Mouse (Mus musculus) MEL (cell line): ENCODE measurements around the gene Aven. TPM values are rescaled to one million over a fixed set of nuclear protein-coding genes. Genes with fewer than 3 reads are reported as not detected.
"Not testable (repeated sequence)": the region's sequence is repeated elsewhere in the genome, so short reads cannot be mapped to it uniquely, and the experiment has no call there.

Experiments
- DNase-seq: peaks from one replicate; pipeline ENCODE4 v3.0.0; 2011; ENCODE audit warnings: low read depth, low spot score
- H3K27ac ChIP-seq: 2 replicates; pipeline ENCODE4 v1.5.1; 2012; ENCODE audit warnings: low read depth, mild to moderate bottlenecking, control low read depth, low read length, moderate library complexity; ENCODE audit not compliant: control insufficient read depth
- H3K27me3 ChIP-seq, 2 experiments: fragments of 150-350 bp in 1 of 2; sonication (generic) in 1 of 2; 2 replicates each; pipeline ENCODE4 v1.6.1; 2012; ENCODE audit warnings: low read length in 2 of 2, mild to moderate bottlenecking in 2 of 2, improper control_type of control experiment in 1 of 2, moderate library complexity in 1 of 2; ENCODE audit not compliant: insufficient read depth in 2 of 2, control insufficient read depth in 1 of 2
- H3K36me3 ChIP-seq, 2 experiments: 2 replicates each; pipeline ENCODE4 v1.6.1; 2012 to 2014; ENCODE audit warnings: low read length in 2 of 2, improper control_type of control experiment in 1 of 2, inconsistent platforms in 1 of 2, mild to moderate bottlenecking in 1 of 2; ENCODE audit not compliant: insufficient read depth in 2 of 2, control insufficient read depth in 1 of 2
- H3K4me1 ChIP-seq, 2 experiments: fragments of 150-350 bp in 1 of 2; sonication (generic) in 1 of 2; 2 replicates each; pipeline ENCODE4 v1.6.1; 2012; ENCODE audit warnings: low read length in 2 of 2, improper control_type of control experiment in 1 of 2, mild to moderate bottlenecking in 1 of 2; ENCODE audit not compliant: insufficient read depth in 2 of 2, control insufficient read depth in 1 of 2
- H3K4me3 ChIP-seq, 2 experiments: fragments of 150-350 bp in 1 of 2; sonication (generic) in 1 of 2; 2 replicates each; pipeline ENCODE4 v1.5.1; 2012; ENCODE audit warnings: low read depth in 2 of 2, low read length in 2 of 2, mild to moderate bottlenecking in 2 of 2, moderate library complexity in 2 of 2, control low read depth in 1 of 2, improper control_type of control experiment in 1 of 2; ENCODE audit not compliant: control insufficient read depth in 1 of 2, insufficient read depth in 1 of 2
- H3K79me2 ChIP-seq: 2 replicates; pipeline ENCODE4 v1.6.1; 2012; ENCODE audit warnings: mild to moderate bottlenecking, low read length, moderate library complexity; ENCODE audit not compliant: control insufficient read depth, poor library complexity, insufficient read depth
- H3K9ac ChIP-seq: 2 replicates; pipeline ENCODE4 v1.6.1; 2012; ENCODE audit warnings: low read depth, mild to moderate bottlenecking, control low read depth, low read length, moderate library complexity; ENCODE audit not compliant: control insufficient read depth, poor library complexity, severe bottlenecking
- H3K9me3 ChIP-seq: fragments of 150-350 bp; sonication (generic); replicated peaks from 2 replicates; pipeline ENCODE4 v1.6.1; 2012; ENCODE audit warnings: mild to moderate bottlenecking, low read length, improper control_type of control experiment, moderate library complexity; ENCODE audit not compliant: insufficient read depth
- BHLHE40 ChIP-seq: IDR thresholded peaks from 2 replicates; pipeline ENCODE4 v1.6.1; 2012; ENCODE audit warnings: low read depth, mild to moderate bottlenecking, inconsistent platforms, low read length, improper control_type of control experiment, borderline replicate concordance
- CTCF ChIP-seq, 3 experiments: IDR thresholded peaks in 2 of 3; conservative IDR thresholded peaks in 1 of 3; 2 replicates each; pipeline ENCODE4 v1.5.1; 2011 to 2012; ENCODE audit warnings: low read length in 3 of 3, low read depth in 2 of 3, mild to moderate bottlenecking in 2 of 3, improper control_type of control experiment in 1 of 3, inconsistent platforms in 1 of 3, mixed read lengths in 1 of 3, moderate library complexity in 1 of 3; ENCODE audit not compliant: control insufficient read depth in 1 of 3, insufficient read depth in 1 of 3, poor library complexity in 1 of 3, severe bottlenecking in 1 of 3
- GABPA ChIP-seq: IDR thresholded peaks from 2 replicates; pipeline ENCODE4 v1.6.1; 2012; ENCODE audit warnings: low read depth, mild to moderate bottlenecking, inconsistent platforms, low read length, improper control_type of control experiment, moderate library complexity
- GATA1 ChIP-seq: IDR thresholded peaks from 2 replicates; pipeline ENCODE4 v1.6.1; 2011; ENCODE audit warnings: low read depth, low read length, improper control_type of control experiment
- HCFC1 ChIP-seq: IDR thresholded peaks from 2 replicates; pipeline ENCODE4 v1.6.1; 2012; ENCODE audit warnings: low read depth, mild to moderate bottlenecking, inconsistent platforms, low read length, improper control_type of control experiment, moderate library complexity
- MAZ ChIP-seq: IDR thresholded peaks from 2 replicates; pipeline ENCODE4 v1.6.1; 2012; ENCODE audit warnings: low read depth, mild to moderate bottlenecking, inconsistent platforms, low read length, improper control_type of control experiment
- MXI1 ChIP-seq: IDR thresholded peaks from 2 replicates; pipeline ENCODE4 v1.6.1; 2011; ENCODE audit warnings: mild to moderate bottlenecking, low read depth, low read length, improper control_type of control experiment
- NELFE ChIP-seq: IDR thresholded peaks from 2 replicates; pipeline ENCODE4 v1.6.1; 2011; ENCODE audit warnings: low read depth, low read length, improper control_type of control experiment
- RCOR1 ChIP-seq: IDR thresholded peaks from 2 replicates; pipeline ENCODE4 v1.6.1; 2012; ENCODE audit warnings: low read depth, mild to moderate bottlenecking, inconsistent platforms, low read length, improper control_type of control experiment
- TCF12 ChIP-seq: IDR thresholded peaks from 2 replicates; pipeline ENCODE4 v1.6.1; 2014; ENCODE audit warnings: low read depth, mild to moderate bottlenecking, inconsistent platforms, low read length, improper control_type of control experiment, moderate library complexity
- ZC3H11A ChIP-seq: IDR thresholded peaks from 2 replicates; pipeline ENCODE4 v1.6.1; 2012; ENCODE audit warnings: low read depth, mild to moderate bottlenecking, inconsistent platforms, low read length, improper control_type of control experiment
- polyA plus RNA-seq, 2 experiments: library from polyadenylated mRNA; stranded (reverse) in 1 of 2; unstranded in 1 of 2; fragments of >175 nt in 1 of 2; fragments of >200 nt in 1 of 2; gene quantifications; 2 replicates each; pipeline versions ENCODE4 v1.2.1 to v1.2.4; 2012; ENCODE audit warnings: low replicate concordance in 2 of 2, low read depth in 1 of 2; ENCODE audit not compliant: insufficient read length in 2 of 2, insufficient read depth in 1 of 2, missing spikeins in 1 of 2
- total RNA-seq: library from RNA; depleted of rRNA; stranded (reverse); fragments of 300-350 nt; gene quantifications from 2 replicates; pipeline ENCODE4 v1.2.3, GENCODE M21; 2012

The Aven gene
- total and polyA plus RNA-seq, 3 experiments, result 33.4 to 72.8 (median 50.3) TPM

DNA sequence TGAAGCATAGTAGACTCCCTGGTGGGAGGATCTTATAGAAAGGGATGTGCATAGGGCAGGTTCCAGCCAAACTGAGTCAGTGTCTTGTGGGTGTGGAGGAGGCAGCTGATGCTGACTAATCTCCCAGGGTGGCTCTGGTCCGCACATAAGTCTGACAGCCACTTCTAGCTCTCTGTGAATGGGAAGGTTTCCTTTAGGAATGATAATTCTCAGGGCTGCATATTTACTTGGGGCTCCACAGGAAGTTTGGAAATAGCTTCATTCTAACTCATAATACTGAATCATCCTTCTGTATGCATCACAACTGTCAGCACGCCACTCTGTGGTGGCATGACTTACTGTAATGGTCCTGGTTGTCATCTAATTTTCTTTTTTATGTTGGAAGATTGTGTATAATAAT is 49.3 kb upstream of the Aven start:
- Histone ChIP-seq H3K36me3 (peaks cover 0 to 7% of the 10 kb centered on the region in 2 experiments; a peak in 2 of 4 replicates), H3K79me2 (no peaks in the 10 kb centered on the region), H3K4me3 (no peak overlapping the region), H3K4me1 (peaks cover 3% of the 10 kb centered on the region in 2 experiments), H3K27me3 (no peaks in the 10 kb centered on the region), H3K9me3 (no peaks in the 10 kb centered on the region), H3K9ac (no peak overlapping the region), H3K27ac (no peak overlapping the region)
- DNase-seq, result no peak
- TF ChIP-seq MAZ, result no peak

GRCm38 (mm10) chr2:112445511-112445910 is 47.3 kb upstream of the Aven start:
- no peak overlapping the region for H3K9ac ChIP-seq
- DNase-seq, result no peak
- no peak overlapping the region for H3K27ac ChIP-seq
- H3K9me3 ChIP-seq, result no peaks in the 10 kb centered on the region
- no peaks in the 10 kb centered on the region for H3K79me2 ChIP-seq
- no peak for TF ChIP-seq CTCF (IDR thresholded peaks at IDR 0.05 in 2 of 3, conservative IDR thresholded peaks at IDR 0.05 in 1 of 3; ENCODE audit: control insufficient read depth in 1 of 3, insufficient read depth in 1 of 3, low read depth in 2 of 3, low read length in 3 of 3, poor library complexity in 1 of 3, severe bottlenecking in 1 of 3)
- TF ChIP-seq TCF12, result no peak
- no peak for TF ChIP-seq GABPA
- no peak for TF ChIP-seq NELFE
- TF ChIP-seq GATA1, result no peak
- no peak for TF ChIP-seq HCFC1
- no peak for TF ChIP-seq MXI1
- TF ChIP-seq BHLHE40, result no peak
- no peak for TF ChIP-seq RCOR1
- no peak for TF ChIP-seq ZC3H11A
- peaks cover 9 to 16% of the 10 kb centered on the region in 2 experiments for H3K4me1 ChIP-seq
- no peak overlapping the region for H3K4me3 ChIP-seq
- H3K27me3 ChIP-seq, result no peaks in the 10 kb centered on the region
- H3K36me3 ChIP-seq, result peaks cover 0 to 18% of the 10 kb centered on the region in 2 experiments; a peak in 2 of 4 replicates

DNA sequence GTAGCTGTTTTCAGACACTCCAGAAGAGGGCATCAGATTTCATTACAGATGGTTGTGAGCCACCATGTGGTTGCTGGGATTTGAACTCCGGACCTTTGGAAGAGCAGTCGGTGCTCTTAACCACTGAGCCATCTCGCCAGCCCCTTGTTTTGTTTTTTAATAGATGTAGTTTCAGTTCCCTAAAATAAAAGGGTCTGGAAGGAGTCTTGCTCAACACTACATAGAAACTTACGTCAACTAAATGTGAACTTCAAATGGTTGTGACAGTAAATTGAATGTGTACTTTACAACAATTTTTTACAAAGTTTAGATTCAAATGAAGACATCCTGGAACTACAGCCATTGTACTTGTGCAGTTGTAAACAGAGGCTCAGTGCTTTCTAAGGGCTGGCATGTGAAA is 44.7 kb upstream of the Aven start:
- not testable (repeated sequence) for DNase-seq

More for the DNA sequence above, 44.7 kb upstream of the Aven start:
- not testable (repeated sequence) for H3K9me3 ChIP-seq, H3K27ac ChIP-seq, H3K27me3 ChIP-seq, H3K4me3 ChIP-seq, H3K9ac ChIP-seq, H3K79me2 ChIP-seq
- H3K4me1 ChIP-seq, result peaks cover 20 to 25% of the 10 kb centered on the region in 2 experiments
- peaks cover 0 to 29% of the 10 kb centered on the region in 2 experiments; a peak in 2 of 4 replicates for H3K36me3 ChIP-seq
